Mouse (Mus musculus) left cerebral cortex, postnatal 10 days (tissue): ENCODE results near the gene Iffo2. TPM values are rescaled to one million over a fixed set of nuclear protein-coding genes. Genes with fewer than 3 reads are reported as not detected.

Experiments used
- DNase-seq, 2 experiments: peaks; one replicate each; pipeline ENCODE4 v3.0.0; 2021 to 2022; ENCODE audit warnings: low spot score in 2 of 2, mixed read lengths in 1 of 2; ENCODE audit errors: extremely low spot score in 1 of 2
- intact Hi-C: fragments of 180-260 bp; cut with DNase I; formaldehyde crosslinking; loops from one replicate; pipeline ENCODE4 v1.15.1; 2025
- microRNA-seq: library from miRNA; unstranded; fragments of <30 nt; microRNA quantifications from one replicate; pipeline ENCODE4 v1.2.0, GENCODE M21; 2022
- total RNA-seq, 2 experiments: library from RNA; stranded (reverse); gene quantifications; 2 replicates each; pipeline ENCODE4 v1.2.3; 2021

The Iffo2 gene
- total RNA-seq, 2 experiments from 2014 or later = 18.4 to 18.9 TPM

GRCm38 (mm10) chr4:139653238-139653637, 122.9 kb downstream of the Iffo2 start, which contains the start of gene Tas1r2:
Gene Tas1r2, plus strand, starts transcription at chr4:139653538.
- DNase-seq = no peak
- intact Hi-C loops = no loop called here

DNA sequence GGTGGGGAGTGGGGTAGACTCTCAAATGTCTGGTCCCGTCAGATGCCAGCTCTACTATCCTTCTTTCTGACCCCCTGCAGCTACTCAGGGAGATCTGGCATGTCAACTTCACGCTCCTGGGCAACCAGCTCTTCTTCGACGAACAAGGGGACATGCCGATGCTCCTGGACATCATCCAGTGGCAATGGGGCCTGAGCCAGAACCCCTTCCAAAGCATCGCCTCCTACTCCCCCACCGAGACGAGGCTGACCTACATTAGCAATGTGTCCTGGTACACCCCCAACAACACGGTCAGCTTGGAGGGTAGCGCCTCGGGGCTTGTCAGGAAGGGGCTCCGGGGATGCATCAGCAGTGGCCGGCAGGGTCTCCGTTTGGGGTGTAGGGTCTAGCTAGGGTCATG, 131.5 kb downstream of the Iffo2 start:
- DNase-seq = no peak
- intact Hi-C loops = no loop called here

DNA sequence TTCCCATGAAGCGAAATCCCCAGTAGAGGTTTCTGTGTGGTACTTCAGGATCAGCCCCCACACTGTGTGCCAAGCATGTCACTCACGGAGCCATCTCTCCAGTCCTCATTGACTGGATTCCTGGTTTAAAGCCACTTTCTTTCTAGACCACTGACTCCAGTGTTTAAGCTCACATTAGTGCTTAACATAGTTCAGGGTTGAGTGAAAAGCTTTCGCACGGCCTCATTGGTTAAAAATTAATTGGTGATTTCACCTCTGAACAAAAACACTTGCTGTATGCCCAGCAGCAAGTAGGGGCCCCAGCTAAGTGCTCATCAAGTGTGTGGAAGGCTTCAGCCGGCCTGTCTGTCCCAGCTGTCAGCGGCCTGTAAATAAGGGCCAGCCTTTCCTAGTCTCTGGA, 137.3 kb downstream of the Iffo2 start:
- no peak for DNase-seq
- intact Hi-C loops = no loop called here

- no peak for DNase-seq
- intact Hi-C loops = loop anchor here (2.0 kb wide), 1 partner anchor 25 kb away; no protein-coding TSS in a partner anchor
Measured at GRCm38 (mm10) chr4:139669847-139670246, 139.5 kb downstream of the Iffo2 start.

Small RNA genes within 50 kb of the gene (microRNA-seq; reads per million reads assigned to microRNA genes)
- gene Gm25571 = not detected
- 2.0 reads per million for gene Mir7020

Other genes with a start within 250 kb of the Iffo2 start
- gene Pqlc2, start 219.8 kb upstream of the Iffo2 start, total RNA-seq = 10 to 100 TPM; 12.6 to 16.6 TPM
- 10 to 100 TPM; 26.7 to 29.6 TPM for gene Akr7a5, start 219.8 kb upstream of the Iffo2 start, total RNA-seq
- 10 to 100 TPM; 45.2 to 48.2 TPM for gene Mrto4, start 178.0 kb upstream of the Iffo2 start, total RNA-seq
- 10 to 100 TPM; 82.3 to 86.0 TPM for gene Emc1, start 178.0 kb upstream of the Iffo2 start, total RNA-seq
- 100 to 1,000 TPM; 161 to 165 TPM for gene Ubr4, start 177.9 kb upstream of the Iffo2 start, total RNA-seq
- not detected for gene Gm21969, start 72.6 kb downstream of the Iffo2 start, total RNA-seq
- gene Aldh4a1, start 92.3 kb downstream of the Iffo2 start, total RNA-seq = 10 to 100 TPM; 18.4 to 19.1 TPM
- gene Tas1r2, start 123.0 kb downstream of the Iffo2 start, total RNA-seq = not detected